Mouse (Mus musculus): ENCODE measurements around the gene Map3k5. TPM values are rescaled to one million over a fixed set of nuclear protein-coding genes. Genes with fewer than 3 reads are reported as not detected.

Gene Map3k5
- total RNA-seq, 2 experiments from 2014 or later, result 46.4 to 56.3 TPM

DNA sequence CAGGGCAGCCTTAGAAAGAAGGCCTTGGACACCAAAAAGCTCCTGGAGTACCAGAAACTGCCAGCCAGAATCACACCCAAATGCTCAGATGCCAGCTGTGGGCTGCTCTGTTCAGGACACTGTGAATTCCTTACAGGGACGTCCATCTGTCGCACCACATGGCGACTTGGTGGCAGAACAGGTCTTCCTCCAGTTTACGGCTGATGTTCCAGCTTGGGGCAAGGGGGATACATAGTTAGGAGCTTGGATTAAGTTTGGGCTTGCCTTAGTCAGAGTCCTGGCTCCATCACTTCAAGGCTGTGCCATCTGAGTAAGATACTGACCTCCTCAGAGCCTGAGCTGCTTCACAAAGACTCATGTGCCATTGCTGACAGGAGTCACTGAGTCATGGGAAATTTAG lies 187.7 kb downstream of the Map3k5 start:
- intact Hi-C loops (cut with DNase I), result loop anchor here (5.0 to 10.0 kb wide), 3 partner anchors 50 to 877 kb away; partner anchors contain the start of gene Map3k5
- DNase-seq (ENCODE audit: low spot score in 2 of 2), result peak in 1 of 2 experiments; percentile 28

GRCm38 (mm10) chr10:20123401-20123800 lies 189.1 kb downstream of the Map3k5 start:
- peak in 1 of 2 experiments; percentile 61 for DNase-seq (ENCODE audit: low spot score in 2 of 2)
- intact Hi-C loops (cut with DNase I), result loop anchor here (5.0 to 10.0 kb wide), 3 partner anchors 51 to 879 kb away; partner anchors contain the start of gene Map3k5

DNA sequence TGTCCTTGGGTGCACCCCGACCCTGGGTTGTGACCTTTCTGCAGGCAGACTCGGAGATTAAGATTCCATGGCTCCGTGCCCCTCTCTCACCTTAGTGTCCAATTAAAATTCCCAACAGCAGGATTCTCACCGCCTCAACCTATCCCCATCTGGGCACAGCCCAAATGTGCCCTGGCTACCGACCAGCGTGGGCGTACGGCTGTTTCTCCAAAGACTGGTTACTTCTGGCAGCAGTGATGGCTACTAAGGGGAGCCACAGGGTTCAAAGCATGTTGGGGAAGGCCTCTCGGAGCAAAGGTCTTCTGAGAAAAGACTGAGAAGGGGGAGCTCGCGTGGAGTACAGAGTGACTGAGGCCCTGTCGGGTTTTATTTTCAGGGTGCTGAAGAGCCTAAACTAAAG lies 190.3 kb downstream of the Map3k5 start:
- intact Hi-C loops (cut with DNase I), result loop anchor here (5.0 to 10.0 kb wide), 3 partner anchors 52 to 880 kb away; partner anchors contain the start of gene Map3k5
- DNase-seq (ENCODE audit: low spot score in 2 of 2), result no peak

GRCm38 (mm10) chr10:20125226-20125625 lies 191.0 kb downstream of the Map3k5 start:
- peak; percentile 76 to 80 for DNase-seq (ENCODE audit: low spot score in 2 of 2)
- intact Hi-C loops (cut with DNase I), result loop anchor here (5.0 to 10.0 kb wide), 3 partner anchors 208 to 880 kb away; partner anchors contain the start of gene Il20ra

DNA sequence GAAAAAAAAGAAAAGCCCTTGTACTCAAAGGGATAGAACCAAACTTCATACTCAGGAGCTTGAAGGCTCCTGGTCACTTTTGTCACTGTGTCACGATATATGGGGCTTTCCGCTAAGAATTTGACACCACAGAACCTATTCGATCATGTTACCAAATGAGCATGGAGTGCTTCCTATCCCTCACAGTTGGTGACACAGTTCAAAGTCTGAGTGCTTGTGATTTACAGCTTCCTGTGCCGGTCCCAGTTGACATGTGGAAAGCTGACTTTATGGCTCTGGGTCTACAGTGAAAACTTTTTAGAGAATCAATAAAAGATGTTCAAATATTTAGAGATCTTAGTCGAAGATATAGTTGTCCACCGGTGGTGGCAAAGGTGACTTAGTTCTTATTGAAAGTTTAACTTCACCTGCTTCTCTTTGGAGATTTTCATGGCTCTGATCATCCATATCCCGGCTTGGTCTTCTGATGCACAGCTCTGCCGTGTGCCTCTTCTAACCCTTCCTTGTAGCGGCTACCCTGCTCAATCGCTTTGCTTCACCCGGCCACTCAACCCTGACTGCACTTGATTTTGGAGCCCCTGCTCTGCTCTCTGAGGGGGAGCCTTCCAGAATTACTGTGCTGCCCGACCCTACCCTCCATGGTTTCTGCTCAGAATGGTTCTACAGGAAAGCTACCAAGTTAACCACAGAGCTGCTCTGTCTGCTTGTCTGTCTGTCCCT lies 198.8 kb downstream of the Map3k5 start:
- DNase-seq (ENCODE audit: low spot score in 2 of 2), result no peak
- intact Hi-C loops (cut with DNase I), result no loop called here

DNA sequence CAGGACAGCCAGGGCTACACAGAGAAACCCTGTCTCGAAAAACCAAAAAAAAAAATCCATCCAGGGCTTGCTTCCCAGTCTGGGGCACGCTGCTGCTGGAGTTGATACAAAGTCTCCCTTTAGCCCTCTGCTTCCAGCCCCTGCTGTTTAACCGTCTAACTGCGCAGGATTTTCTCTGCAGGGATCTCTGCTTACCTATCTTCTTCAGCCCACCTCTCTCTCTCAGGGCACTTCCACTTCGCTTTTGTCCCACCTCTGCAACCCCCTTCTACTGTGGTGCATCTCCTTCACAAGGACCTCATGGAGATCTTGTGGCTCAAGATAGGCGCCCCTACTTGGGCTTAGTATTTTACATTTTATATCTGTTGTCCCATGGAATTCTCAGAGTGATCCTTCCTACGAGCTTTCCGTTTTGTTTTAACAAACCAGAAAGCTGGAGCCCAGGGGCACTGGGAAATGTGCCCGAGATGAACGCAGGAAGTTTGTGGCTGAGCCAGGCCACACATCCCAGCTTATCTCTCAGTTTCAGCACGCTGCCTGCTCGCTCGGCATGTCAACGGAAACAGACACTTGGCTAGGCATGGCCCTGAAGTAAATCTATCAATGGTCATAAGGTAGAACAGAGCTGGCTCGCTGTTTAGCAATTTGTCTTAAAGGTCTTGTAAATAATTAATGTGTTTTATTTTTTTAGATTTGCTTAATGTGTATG lies 201.2 kb downstream of the Map3k5 start:
- intact Hi-C loops (cut with DNase I), result no loop called here
- no peak for DNase-seq (ENCODE audit: low spot score in 2 of 2)

DNA sequence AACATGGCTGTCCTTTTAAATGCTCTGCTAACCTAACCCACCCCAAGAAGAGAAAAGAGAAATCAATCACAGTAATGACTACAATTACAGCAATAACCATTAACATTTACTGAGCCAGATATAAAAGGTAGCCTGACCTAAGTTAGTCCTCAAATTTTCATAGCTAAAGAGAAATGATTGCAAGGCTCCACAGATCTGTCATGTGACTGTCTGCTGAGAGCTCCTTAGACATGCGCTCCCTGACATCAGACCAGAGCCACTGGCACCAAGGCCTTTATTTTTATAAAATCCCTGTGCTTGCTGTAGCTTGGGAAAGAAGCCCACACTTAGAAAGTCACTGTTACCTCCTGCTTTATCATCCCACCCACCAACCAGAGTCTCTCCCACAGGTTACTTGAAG lies 202.2 kb downstream of the Map3k5 start:
- intact Hi-C loops (cut with DNase I), result no loop called here

DNA sequence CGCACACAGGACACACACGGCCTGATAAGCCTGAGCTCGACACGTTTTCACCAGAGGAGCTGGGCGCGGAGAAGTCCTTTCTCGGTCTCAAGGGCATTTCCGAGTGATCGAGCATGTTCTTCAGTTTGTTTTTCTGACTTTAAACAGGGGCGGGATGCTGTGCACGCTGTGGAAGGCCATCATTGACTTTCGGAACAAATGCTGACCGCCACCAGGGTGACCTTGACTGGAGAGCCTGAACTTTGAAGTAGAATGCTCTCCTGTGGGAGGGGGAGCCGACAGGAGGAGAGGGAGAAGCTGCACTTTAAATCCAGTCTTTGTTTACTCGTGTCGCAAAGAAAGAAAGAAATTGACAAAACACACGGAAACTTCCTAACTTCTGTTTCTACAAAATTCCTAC lies 207.1 kb downstream of the Map3k5 start:
- DNase-seq (ENCODE audit: low spot score in 2 of 2), result no peak
- intact Hi-C loops (cut with DNase I), result no loop called here

More for the DNA sequence above, 202.2 kb downstream of the Map3k5 start:
- DNase-seq (ENCODE audit: low spot score in 2 of 2), result no peak

GRCm38 (mm10) chr10:20148130-20148772 lies 214.0 kb downstream of the Map3k5 start, which contains the start of gene Map7:
Map7 (plus strand) TSS chr10:20148471.
- peak; percentile 67 to 77 for DNase-seq (ENCODE audit: low spot score in 2 of 2)
- intact Hi-C loops (cut with DNase I), result loop anchor here (2.0 to 5.0 kb wide), 2 partner anchors 31 to 139 kb away; no protein-coding TSS in a partner anchor

DNA sequence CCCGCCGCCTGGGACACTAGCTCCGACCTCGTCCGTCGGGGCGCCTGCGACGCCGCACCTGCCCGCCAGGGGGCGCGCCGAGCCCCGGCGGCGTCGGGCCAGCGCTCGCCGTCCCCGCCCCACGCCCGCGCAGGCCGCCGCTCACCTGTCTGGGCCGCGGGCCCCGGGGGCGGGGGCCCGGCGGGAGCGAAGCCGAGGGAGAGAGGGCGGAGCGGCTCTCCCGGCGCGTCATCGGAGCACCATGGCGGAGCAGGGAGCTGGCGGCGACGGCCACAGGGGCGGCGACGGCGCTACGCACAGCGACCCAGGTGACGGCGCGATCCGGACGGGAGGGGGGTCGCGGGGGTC lies 214.5 kb downstream of the Map3k5 start:
- intact Hi-C loops (cut with DNase I), result loop anchor here (2.0 to 5.0 kb wide), 2 partner anchors 30 to 139 kb away; no protein-coding TSS in a partner anchor
- peak; percentile 54 to 58 for DNase-seq (ENCODE audit: low spot score in 2 of 2)

GRCm38 (mm10) chr10:20149121-20149834 lies 215.0 kb downstream of the Map3k5 start:
- intact Hi-C loops (cut with DNase I), result loop anchor here (2.0 to 5.0 kb wide), 2 partner anchors 30 to 138 kb away; no protein-coding TSS in a partner anchor
- peak; percentile 62 to 89 for DNase-seq (ENCODE audit: low spot score in 2 of 2)

DNA sequence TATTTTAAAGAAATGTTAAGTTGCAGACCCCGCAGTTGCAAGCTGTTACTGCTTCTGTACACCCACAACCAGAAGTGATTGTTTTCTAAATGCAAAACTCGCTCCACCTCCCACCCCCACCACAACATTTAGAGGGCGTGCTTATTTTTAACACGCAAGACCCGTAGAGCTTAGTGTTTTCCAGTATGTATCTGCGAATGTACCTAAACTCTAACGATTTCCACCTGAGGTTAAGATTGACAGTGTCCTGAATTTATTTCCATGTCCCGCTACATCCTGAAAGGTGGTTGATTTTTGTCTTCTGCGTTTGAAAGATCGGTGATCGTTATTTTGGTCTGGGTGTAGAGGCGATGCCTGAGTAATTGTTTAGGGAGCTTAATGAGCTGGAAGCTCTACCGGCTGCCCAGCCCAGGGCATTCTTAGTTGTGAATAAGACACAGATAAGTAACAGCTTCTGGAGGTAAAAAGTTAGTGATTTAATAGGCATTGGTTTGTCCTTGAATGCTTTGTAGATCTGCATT lies 215.6 kb downstream of the Map3k5 start:
- DNase-seq (ENCODE audit: low spot score in 2 of 2), result peak in 1 of 2 experiments; percentile 45
- intact Hi-C loops (cut with DNase I), result loop anchor here (2.0 to 5.0 kb wide), 2 partner anchors 29 to 137 kb away; no protein-coding TSS in a partner anchor

DNA sequence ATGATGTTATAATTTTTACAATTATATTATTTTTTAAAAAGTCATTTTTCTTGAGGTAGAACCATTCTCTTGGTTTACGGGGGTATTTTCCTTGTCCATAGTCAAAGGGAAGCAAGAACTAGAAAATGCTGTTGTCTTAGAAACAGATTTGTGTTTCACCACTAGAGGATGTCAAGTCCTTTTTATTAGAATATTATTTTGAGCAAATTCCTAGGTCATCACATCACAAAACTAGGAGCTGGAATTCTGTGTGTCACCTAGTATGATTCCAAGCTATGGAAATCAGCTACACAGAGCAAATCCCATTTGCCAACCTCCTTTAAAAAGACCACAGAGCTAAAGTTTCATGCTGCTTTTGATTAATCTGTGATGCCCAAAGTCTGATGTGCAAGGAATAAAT lies 217.9 kb downstream of the Map3k5 start:
- intact Hi-C loops (cut with DNase I), result no loop called here
- DNase-seq (ENCODE audit: low spot score in 2 of 2), result no peak

- DNase-seq (ENCODE audit: low spot score in 2 of 2), result no peak
- intact Hi-C loops (cut with DNase I), result no loop called here
These were observed 219.2 kb downstream of the Map3k5 start for GRCm38 (mm10) chr10:20153507-20153906.

- intact Hi-C loops (cut with DNase I), result no loop called here
- DNase-seq (ENCODE audit: low spot score in 2 of 2), result no peak
These were observed 221.1 kb downstream of the Map3k5 start for GRCm38 (mm10) chr10:20155401-20155800.

DNA sequence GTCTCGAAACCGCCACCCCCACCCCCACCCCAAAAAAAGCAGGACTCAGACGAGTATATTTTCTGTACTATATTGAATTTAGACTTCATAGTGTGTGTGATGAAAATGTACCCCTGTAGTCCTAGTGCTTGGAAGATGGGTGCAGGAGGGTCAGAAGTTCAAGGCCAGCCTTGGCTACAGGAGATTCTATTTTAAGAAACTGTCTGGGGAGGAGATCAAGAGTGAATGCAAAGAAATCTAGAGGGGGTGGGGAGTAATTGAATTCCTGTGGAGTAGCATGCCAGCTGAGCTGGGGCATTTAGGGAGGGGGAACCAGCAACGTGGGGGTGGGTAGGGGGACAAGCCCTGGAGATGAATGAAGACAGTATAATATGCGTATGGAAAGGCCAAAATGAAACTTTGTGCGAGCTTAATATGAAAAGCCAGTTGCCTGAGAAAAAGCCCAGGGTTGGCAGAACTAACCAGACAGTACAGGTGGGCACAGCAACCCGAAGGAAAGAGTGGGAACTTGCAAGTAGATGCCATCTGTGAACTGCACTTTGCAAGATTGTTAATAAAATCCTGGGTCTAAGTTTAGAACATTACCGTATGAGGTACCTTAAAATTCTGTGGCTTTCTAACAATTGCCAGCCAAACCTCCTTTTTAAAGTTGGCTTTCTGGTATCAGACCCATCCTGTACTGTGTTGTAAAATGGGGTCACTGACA lies 222.9 kb downstream of the Map3k5 start:
- peak in 1 of 2 experiments; percentile 57 for DNase-seq (ENCODE audit: low spot score in 2 of 2)
- intact Hi-C loops (cut with DNase I), result no loop called here

DNA sequence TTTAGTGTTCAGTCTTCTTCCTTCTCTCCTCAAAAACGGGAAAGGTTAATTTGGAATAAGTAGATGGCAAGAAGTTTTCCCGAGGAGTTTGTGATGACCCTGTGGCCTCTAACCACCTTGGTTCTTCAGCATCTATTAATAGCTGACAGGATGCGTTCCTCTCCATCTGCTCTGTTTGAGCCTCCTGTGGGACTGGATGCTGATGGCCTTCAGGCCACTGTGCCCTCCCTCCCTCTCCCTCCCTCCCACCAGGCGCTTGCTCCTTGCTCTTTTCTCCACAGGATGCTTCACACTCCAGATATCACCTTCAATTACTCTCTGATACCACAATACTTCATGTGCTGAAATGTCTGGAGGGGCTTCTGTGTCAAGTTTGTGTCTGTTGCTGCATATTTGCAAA lies 224.5 kb downstream of the Map3k5 start:
- intact Hi-C loops (cut with DNase I), result no loop called here
- no peak for DNase-seq (ENCODE audit: low spot score in 2 of 2)

GRCm38 (mm10) chr10:20159308-20159707 lies 225.0 kb downstream of the Map3k5 start:
- no peak for DNase-seq (ENCODE audit: low spot score in 2 of 2)
- intact Hi-C loops (cut with DNase I), result no loop called here

All from left cerebral cortex, postnatal 25 days (tissue).